Mouse (Mus musculus): Measurements from ENCODE around the gene Rnf24.

- TF ChIP-seq POLR2A (IDR thresholded peaks at IDR 0.05; ENCODE audit: insufficient read depth, low read length) = no peak
- no peak for TF ChIP-seq CTCF (IDR thresholded peaks at IDR 0.05; ENCODE audit: low read depth, low read length)
These were observed 76.0 kb downstream of the Rnf24 start for GRCm38 (mm10) chr2:131276722-131277121.

All from ES-Bruce4 (cell line).